Mouse (Mus musculus): ENCODE results near the gene Rnf149. TPM values are rescaled to one million over a fixed set of nuclear protein-coding genes. Genes with fewer than 3 reads are reported as not detected.
"Not testable (repeated sequence)": the region's sequence is repeated elsewhere in the genome, so short reads cannot be mapped to it uniquely, and the experiment has no call there.

Gene Rnf149
- 53.5 and 60.2 TPM in 2 replicates for total RNA-seq (2017)

- ATAC-seq (replicated peaks in 1 of 2; ENCODE audit: insufficient read depth in 1 of 2, low FRiP score in 2 of 2, low TSS enrichment in 1 of 2, low read depth in 1 of 2, poor library complexity in 2 of 2, severe bottlenecking in 2 of 2) = peak; percentile 89 to 91
Observed at GRCm38 (mm10) chr1:39577253-39577705, at the start of gene Rnf149. Rnf149 (minus strand) TSS chr1:39577405.

- no peak for ATAC-seq (replicated peaks in 1 of 2; ENCODE audit: insufficient read depth in 1 of 2, low FRiP score in 2 of 2, low TSS enrichment in 1 of 2, low read depth in 1 of 2, poor library complexity in 2 of 2, severe bottlenecking in 2 of 2)
Observed at GRCm38 (mm10) chr1:39625491-39625890, 48.3 kb upstream of the Rnf149 start.

DNA sequence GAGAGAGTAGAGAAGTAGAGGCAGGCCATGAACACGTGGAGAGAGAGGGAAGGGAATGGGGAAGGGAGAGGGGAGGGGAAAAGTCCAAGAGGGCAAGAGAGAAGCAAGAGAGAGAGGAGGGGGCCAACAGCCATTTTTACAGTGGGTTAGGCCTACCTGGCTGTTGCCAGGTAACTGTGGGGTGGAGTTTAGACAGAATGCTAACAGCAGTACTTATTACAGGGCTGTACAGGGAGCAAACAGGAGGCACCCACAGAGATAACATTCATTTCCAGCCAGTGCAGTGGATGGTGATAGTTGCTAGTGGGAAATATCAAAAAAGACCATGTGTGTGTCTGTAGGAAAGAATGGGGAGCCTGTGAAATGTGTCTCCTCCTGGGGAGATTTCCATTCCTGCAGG is 46.5 kb upstream of the Rnf149 start:
- ATAC-seq (replicated peaks in 1 of 2; ENCODE audit: insufficient read depth in 1 of 2, low FRiP score in 2 of 2, low TSS enrichment in 1 of 2, low read depth in 1 of 2, poor library complexity in 2 of 2, severe bottlenecking in 2 of 2) = no peak

DNA sequence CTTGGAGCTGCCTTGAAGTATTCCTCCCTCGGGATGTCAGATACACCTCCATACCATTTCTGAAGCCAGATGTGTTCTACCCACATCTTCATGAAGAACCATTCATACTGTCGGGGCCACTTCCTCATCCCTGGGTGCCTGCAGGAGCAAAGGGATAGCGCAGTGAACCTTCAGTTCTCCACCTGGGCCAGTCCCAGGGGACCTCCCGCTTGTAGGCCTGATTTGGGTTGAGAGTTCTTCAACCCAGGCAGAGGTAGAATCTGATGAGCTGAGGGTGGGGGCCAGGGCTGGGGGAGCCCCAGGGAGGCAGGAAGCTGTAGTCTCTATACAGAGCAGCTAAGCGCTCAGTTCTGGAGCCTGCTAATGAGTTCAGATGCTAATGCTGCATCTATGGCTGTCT is 45.9 kb upstream of the Rnf149 start:
- no peak for ATAC-seq (replicated peaks in 1 of 2; ENCODE audit: insufficient read depth in 1 of 2, low FRiP score in 2 of 2, low TSS enrichment in 1 of 2, low read depth in 1 of 2, poor library complexity in 2 of 2, severe bottlenecking in 2 of 2)

- ATAC-seq (replicated peaks in 1 of 2; ENCODE audit: insufficient read depth in 1 of 2, low FRiP score in 2 of 2, low TSS enrichment in 1 of 2, low read depth in 1 of 2, poor library complexity in 2 of 2, severe bottlenecking in 2 of 2) = no peak
Observed at GRCm38 (mm10) chr1:39618524-39618923, 41.3 kb upstream of the Rnf149 start.

- ATAC-seq (replicated peaks in 1 of 2; ENCODE audit: insufficient read depth in 1 of 2, low FRiP score in 2 of 2, low TSS enrichment in 1 of 2, low read depth in 1 of 2, poor library complexity in 2 of 2, severe bottlenecking in 2 of 2) = no peak
Observed at GRCm38 (mm10) chr1:39615526-39615925, 38.3 kb upstream of the Rnf149 start.

DNA sequence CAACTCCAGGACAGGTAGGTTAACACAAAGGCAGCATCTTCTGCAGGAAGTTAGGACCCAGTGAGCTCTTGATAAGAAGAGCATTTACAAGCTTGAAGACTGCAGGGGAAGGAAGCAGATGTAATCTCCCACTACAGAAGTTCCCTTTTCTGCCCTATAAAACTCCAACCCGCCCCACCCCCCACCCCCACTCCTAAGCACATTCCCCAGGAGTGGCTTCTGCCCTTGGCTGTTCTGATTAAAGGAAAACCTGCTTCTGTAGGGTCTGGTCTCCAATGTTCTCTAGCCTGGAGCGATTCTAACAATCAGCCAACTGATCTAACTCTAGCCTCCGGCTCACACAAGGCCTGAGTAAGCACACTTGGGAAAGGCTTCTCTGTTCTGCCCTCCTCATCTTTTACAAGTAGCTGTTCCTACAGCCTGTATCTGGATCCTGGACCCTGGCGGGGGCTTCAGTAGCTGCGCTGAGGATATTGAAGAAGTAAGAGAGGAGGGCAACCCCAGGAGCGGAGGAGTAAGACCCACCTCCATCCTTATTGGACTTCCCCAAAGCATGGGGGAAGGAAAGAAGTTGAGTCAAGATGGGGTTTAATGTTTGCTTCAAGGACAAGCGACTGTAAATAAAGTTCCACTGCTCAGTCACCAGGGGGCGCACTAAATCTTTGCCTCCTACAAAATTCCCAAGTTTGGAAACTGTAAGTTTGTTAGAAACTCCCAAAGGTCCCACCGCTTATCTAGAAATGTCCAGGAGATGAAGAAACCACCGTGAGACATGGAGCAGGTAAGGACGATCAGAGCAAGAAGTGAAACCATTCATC is 37.5 kb upstream of the Rnf149 start:
- ATAC-seq (replicated peaks in 1 of 2; ENCODE audit: insufficient read depth in 1 of 2, low FRiP score in 2 of 2, low TSS enrichment in 1 of 2, low read depth in 1 of 2, poor library complexity in 2 of 2, severe bottlenecking in 2 of 2) = peak; percentile 68 to 82

DNA sequence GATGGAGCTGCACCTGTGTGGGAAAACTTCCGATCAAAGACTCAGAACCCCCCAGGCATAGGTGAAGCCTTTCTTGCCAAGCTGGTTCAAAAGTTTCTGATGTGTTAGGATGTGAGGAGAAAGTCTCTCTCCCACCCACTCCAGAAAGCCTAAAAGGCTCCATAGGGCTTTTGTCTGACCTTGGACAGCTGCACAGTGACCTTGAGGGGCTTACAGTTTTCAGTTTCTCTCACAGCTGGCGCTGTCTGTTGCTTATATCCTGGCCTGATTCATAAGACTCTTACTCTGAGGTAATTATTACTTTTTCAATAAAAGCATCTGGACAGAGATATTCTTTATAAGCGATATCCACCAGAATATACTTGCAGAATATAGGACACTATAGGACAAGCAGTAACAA is 35.9 kb upstream of the Rnf149 start:
- no peak for ATAC-seq (replicated peaks in 1 of 2; ENCODE audit: insufficient read depth in 1 of 2, low FRiP score in 2 of 2, low TSS enrichment in 1 of 2, low read depth in 1 of 2, poor library complexity in 2 of 2, severe bottlenecking in 2 of 2)

DNA sequence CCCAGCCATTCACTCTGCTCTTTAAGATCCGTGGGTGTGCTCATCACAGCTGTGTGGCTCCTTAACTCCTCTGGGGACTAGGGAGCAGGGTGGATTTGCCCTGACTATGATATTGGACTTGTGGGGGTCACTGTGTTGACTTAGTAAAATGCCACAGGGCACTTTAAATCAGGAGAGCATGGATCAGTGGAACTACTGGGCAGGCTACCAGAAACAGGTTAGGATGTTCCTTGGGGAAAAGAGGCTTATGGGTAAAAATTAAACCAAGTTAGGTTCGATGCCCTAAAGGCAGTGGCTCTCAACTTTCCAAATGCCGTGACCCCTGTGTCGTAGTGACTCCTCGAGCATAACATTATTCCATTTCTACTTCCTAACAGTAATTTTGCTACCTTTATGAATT is 35.3 kb upstream of the Rnf149 start:
- no peak for ATAC-seq (replicated peaks in 1 of 2; ENCODE audit: insufficient read depth in 1 of 2, low FRiP score in 2 of 2, low TSS enrichment in 1 of 2, low read depth in 1 of 2, poor library complexity in 2 of 2, severe bottlenecking in 2 of 2)

- ATAC-seq (replicated peaks in 1 of 2; ENCODE audit: insufficient read depth in 1 of 2, low FRiP score in 2 of 2, low TSS enrichment in 1 of 2, low read depth in 1 of 2, poor library complexity in 2 of 2, severe bottlenecking in 2 of 2) = peak; percentile 25 to 37; a peak in 2 of 4 replicates
Observed at GRCm38 (mm10) chr1:39608534-39608933, 31.3 kb upstream of the Rnf149 start.

DNA sequence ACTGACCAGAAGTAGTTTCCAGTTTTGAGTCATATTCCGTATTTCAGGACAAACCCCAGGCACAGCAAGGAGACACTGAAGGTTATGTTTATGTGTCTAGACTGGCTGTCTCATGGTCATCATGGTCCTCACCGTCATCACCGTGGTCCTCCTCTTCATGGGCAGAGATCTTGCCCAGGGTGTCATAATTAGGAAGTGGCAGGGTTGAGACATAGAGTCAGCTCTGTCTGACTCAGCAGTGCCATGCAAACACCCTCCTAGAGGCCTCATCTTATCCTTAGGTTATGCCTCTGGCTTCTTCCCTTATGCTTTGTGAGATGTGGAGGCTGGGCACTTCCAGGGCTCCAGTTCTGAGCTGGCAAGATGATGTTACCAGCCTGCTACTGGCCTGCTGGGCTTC is 25.3 kb upstream of the Rnf149 start:
- peak; percentile 60 to 75; a peak in 2 of 4 replicates for ATAC-seq (replicated peaks in 1 of 2; ENCODE audit: insufficient read depth in 1 of 2, low FRiP score in 2 of 2, low TSS enrichment in 1 of 2, low read depth in 1 of 2, poor library complexity in 2 of 2, severe bottlenecking in 2 of 2)

DNA sequence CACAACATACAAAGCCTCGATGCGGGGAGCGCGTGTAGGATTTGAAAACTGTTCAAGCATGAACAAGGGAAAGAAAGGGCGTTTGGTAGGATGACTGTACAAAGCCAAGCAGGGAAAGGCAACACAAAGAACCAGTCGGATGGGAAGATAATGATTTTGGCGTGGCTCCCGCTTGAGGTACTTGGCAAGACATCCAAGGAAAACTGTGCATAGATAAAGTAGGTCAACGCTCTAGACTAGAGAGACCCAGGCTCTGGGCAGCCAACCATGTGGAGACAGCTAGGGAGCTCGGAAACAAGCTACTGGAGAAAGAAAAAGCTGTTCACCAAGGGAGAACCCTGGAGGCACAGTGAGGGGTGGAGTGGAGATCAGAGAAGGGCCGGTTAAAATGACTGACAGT is 21.5 kb upstream of the Rnf149 start:
- ATAC-seq (replicated peaks in 1 of 2; ENCODE audit: insufficient read depth in 1 of 2, low FRiP score in 2 of 2, low TSS enrichment in 1 of 2, low read depth in 1 of 2, poor library complexity in 2 of 2, severe bottlenecking in 2 of 2) = no peak

DNA sequence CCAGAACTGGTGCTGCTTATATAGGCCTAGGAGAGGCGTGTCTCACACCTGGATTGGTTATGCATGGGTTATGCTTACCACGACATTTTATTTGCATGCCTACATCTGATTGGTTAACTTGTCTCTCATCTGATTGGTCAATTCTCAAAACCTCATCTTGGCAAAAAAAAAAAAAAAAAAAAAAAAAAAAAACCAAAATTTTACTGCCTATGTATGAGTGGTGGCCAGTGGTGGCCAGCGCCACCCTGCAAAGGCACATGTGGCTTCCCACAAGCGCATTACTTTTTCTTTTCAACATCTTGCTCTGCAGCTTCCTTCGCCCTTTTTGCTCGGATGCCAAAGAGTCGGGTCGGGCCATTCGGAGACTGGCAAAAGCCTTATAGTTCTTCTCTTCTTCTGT is 19.9 kb upstream of the Rnf149 start:
- ATAC-seq (replicated peaks in 1 of 2; ENCODE audit: insufficient read depth in 1 of 2, low FRiP score in 2 of 2, low TSS enrichment in 1 of 2, low read depth in 1 of 2, poor library complexity in 2 of 2, severe bottlenecking in 2 of 2) = not testable (repeated sequence)

DNA sequence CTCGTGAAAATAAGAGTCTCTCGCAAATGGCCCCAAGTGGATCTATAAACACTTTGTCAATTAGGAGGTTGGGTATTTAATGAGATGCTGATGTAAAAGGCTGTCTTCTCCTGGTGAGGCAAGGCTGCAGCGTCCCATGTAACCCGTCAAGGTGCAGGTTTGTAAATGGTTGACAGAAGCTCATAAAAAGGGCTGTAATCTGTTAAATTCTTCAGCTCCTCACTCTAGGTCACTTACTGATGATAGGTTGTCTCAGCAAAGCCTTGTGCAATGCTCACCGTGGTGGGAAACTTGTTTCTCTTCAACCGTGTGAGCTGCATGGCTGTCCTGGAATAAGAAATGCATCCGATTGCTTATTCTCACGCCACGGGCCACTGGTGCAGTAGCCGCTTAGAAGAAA is 16.6 kb upstream of the Rnf149 start:
- no peak for ATAC-seq (replicated peaks in 1 of 2; ENCODE audit: insufficient read depth in 1 of 2, low FRiP score in 2 of 2, low TSS enrichment in 1 of 2, low read depth in 1 of 2, poor library complexity in 2 of 2, severe bottlenecking in 2 of 2)

GRCm38 (mm10) chr1:39592090-39592489 is 14.9 kb upstream of the Rnf149 start:
- no peak for ATAC-seq (replicated peaks in 1 of 2; ENCODE audit: insufficient read depth in 1 of 2, low FRiP score in 2 of 2, low TSS enrichment in 1 of 2, low read depth in 1 of 2, poor library complexity in 2 of 2, severe bottlenecking in 2 of 2)

DNA sequence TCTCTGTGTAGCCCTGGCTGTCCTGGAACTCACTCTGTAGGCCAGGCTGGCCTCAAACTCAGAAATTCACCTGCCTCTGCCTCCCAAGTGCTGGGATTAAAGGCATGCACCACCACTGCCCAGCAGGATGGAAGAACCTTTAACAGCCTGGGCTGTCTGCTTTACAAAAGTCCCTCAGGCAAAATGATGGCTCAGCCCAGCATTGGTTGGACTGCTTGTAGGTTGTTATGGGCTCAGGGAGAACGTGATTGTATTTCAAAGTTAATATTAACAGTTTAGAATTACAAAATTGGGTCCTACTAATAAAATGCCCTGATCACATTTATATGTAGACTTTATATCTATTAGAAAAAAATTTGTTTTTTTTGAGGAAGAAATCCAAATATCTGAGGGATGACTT is 14.4 kb upstream of the Rnf149 start:
- ATAC-seq (replicated peaks in 1 of 2; ENCODE audit: insufficient read depth in 1 of 2, low FRiP score in 2 of 2, low TSS enrichment in 1 of 2, low read depth in 1 of 2, poor library complexity in 2 of 2, severe bottlenecking in 2 of 2) = not testable (repeated sequence)

DNA sequence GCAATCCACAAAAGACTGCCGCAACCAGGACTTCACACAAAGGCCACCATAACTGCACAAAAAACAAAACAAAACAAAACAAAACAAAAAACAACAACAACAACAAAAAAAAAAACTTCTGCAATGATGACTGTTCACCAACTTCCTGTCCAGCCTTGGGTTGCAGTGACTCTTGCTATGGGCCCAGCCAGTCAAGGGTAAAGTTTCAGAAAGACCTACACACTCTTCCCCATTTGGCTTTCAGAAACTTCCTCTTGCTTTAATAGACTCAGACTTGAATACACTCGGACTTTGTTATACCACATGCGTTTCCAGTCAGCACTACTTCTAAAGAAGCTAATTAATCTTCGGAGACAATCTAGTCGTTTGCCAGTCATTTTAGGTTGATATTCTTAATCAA is 13.0 kb upstream of the Rnf149 start:
- peak; percentile 46 to 60; a peak in 1 of 4 replicates for ATAC-seq (replicated peaks in 1 of 2; ENCODE audit: insufficient read depth in 1 of 2, low FRiP score in 2 of 2, low TSS enrichment in 1 of 2, low read depth in 1 of 2, poor library complexity in 2 of 2, severe bottlenecking in 2 of 2)

DNA sequence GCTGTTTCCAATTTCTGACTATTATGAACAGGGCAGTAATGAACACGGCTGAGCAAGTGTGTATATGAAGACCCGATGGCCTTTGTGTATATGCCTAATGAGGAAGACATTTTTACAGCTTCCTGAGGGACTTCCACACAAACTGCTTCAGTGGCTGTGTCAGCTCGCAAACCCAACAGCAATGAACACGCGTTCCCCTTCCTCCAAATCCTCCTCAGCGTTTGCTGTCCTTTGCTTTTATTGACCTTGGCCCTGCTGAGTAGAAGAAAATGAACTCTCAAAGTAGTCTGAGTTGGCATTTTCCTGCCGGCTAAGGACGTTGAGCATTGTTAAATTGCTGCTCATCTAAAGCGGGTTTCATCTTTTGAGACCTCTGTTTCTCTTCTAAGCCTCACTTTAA is 8.2 kb upstream of the Rnf149 start:
- no peak for ATAC-seq (replicated peaks in 1 of 2; ENCODE audit: insufficient read depth in 1 of 2, low FRiP score in 2 of 2, low TSS enrichment in 1 of 2, low read depth in 1 of 2, poor library complexity in 2 of 2, severe bottlenecking in 2 of 2)

DNA sequence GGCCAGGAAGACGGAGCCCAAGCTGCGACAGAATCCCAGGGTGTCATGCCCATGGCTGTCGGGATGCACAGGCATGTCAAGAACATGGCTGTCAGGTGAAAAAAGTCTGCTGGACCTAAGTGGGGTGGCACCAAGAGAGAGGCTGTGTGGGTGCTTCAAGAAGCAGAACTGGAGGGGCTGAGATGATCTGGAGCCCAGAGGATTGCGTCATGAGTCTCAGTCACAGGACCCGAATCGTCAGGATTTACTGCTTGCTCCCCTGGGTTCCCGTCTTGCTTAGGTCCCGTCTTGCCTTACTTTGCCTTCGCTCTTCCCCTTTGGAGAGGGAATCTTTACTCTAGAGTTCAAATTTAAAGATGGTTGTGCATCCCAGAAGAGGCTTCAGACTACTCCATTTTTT is 6.0 kb upstream of the Rnf149 start:
- no peak for ATAC-seq (replicated peaks in 1 of 2; ENCODE audit: insufficient read depth in 1 of 2, low FRiP score in 2 of 2, low TSS enrichment in 1 of 2, low read depth in 1 of 2, poor library complexity in 2 of 2, severe bottlenecking in 2 of 2)

Measured in hematopoietic stem cell, adult 5-6 weeks (primary cell).